Mouse (Mus musculus) MEL (cell line): ENCODE results near the gene Zfp60. TPM values are rescaled to one million over a fixed set of nuclear protein-coding genes. Genes with fewer than 3 reads are reported as not detected.

ENCODE experiments used
- DNase-seq: peaks from one replicate; pipeline ENCODE4 v3.0.0; 2011; ENCODE audit warnings: low read depth, low spot score
- H3K27ac ChIP-seq: 2 replicates; pipeline ENCODE4 v1.5.1; 2012; ENCODE audit warnings: low read depth, mild to moderate bottlenecking, control low read depth, low read length, moderate library complexity; ENCODE audit not compliant: control insufficient read depth
- H3K27me3 ChIP-seq, 2 experiments: fragments of 150-350 bp in 1 of 2; sonication (generic) in 1 of 2; 2 replicates each; pipeline ENCODE4 v1.6.1; 2012; ENCODE audit warnings: low read length in 2 of 2, mild to moderate bottlenecking in 2 of 2, improper control_type of control experiment in 1 of 2, moderate library complexity in 1 of 2; ENCODE audit not compliant: insufficient read depth in 2 of 2, control insufficient read depth in 1 of 2
- H3K36me3 ChIP-seq, 2 experiments: 2 replicates each; pipeline ENCODE4 v1.6.1; 2012 to 2014; ENCODE audit warnings: low read length in 2 of 2, improper control_type of control experiment in 1 of 2, inconsistent platforms in 1 of 2, mild to moderate bottlenecking in 1 of 2; ENCODE audit not compliant: insufficient read depth in 2 of 2, control insufficient read depth in 1 of 2
- H3K4me1 ChIP-seq, 2 experiments: fragments of 150-350 bp in 1 of 2; sonication (generic) in 1 of 2; 2 replicates each; pipeline ENCODE4 v1.6.1; 2012; ENCODE audit warnings: low read length in 2 of 2, improper control_type of control experiment in 1 of 2, mild to moderate bottlenecking in 1 of 2; ENCODE audit not compliant: insufficient read depth in 2 of 2, control insufficient read depth in 1 of 2
- H3K4me3 ChIP-seq, 2 experiments: fragments of 150-350 bp in 1 of 2; sonication (generic) in 1 of 2; 2 replicates each; pipeline ENCODE4 v1.5.1; 2012; ENCODE audit warnings: low read depth in 2 of 2, low read length in 2 of 2, mild to moderate bottlenecking in 2 of 2, moderate library complexity in 2 of 2, control low read depth in 1 of 2, improper control_type of control experiment in 1 of 2; ENCODE audit not compliant: control insufficient read depth in 1 of 2, insufficient read depth in 1 of 2
- H3K79me2 ChIP-seq: 2 replicates; pipeline ENCODE4 v1.6.1; 2012; ENCODE audit warnings: mild to moderate bottlenecking, low read length, moderate library complexity; ENCODE audit not compliant: control insufficient read depth, poor library complexity, insufficient read depth
- H3K9ac ChIP-seq: 2 replicates; pipeline ENCODE4 v1.6.1; 2012; ENCODE audit warnings: low read depth, mild to moderate bottlenecking, control low read depth, low read length, moderate library complexity; ENCODE audit not compliant: control insufficient read depth, poor library complexity, severe bottlenecking
- H3K9me3 ChIP-seq: fragments of 150-350 bp; sonication (generic); replicated peaks from 2 replicates; pipeline ENCODE4 v1.6.1; 2012; ENCODE audit warnings: mild to moderate bottlenecking, low read length, improper control_type of control experiment, moderate library complexity; ENCODE audit not compliant: insufficient read depth
- BHLHE40 ChIP-seq: IDR thresholded peaks from 2 replicates; pipeline ENCODE4 v1.6.1; 2012; ENCODE audit warnings: low read depth, mild to moderate bottlenecking, inconsistent platforms, low read length, improper control_type of control experiment, borderline replicate concordance
- CHD2 ChIP-seq: IDR thresholded peaks from 2 replicates; pipeline ENCODE4 v1.6.1; 2011; ENCODE audit warnings: low read length, improper control_type of control experiment
- CTCF ChIP-seq, 3 experiments: IDR thresholded peaks in 2 of 3; conservative IDR thresholded peaks in 1 of 3; 2 replicates each; pipeline ENCODE4 v1.5.1; 2011 to 2012; ENCODE audit warnings: low read length in 3 of 3, low read depth in 2 of 3, mild to moderate bottlenecking in 2 of 3, improper control_type of control experiment in 1 of 3, inconsistent platforms in 1 of 3, mixed read lengths in 1 of 3, moderate library complexity in 1 of 3; ENCODE audit not compliant: control insufficient read depth in 1 of 3, insufficient read depth in 1 of 3, poor library complexity in 1 of 3, severe bottlenecking in 1 of 3
- JUND ChIP-seq: IDR thresholded peaks from 2 replicates; pipeline ENCODE4 v1.6.1; 2011; ENCODE audit warnings: low read depth, mild to moderate bottlenecking, improper control_type of control experiment, low read length
- KAT2A ChIP-seq: conservative IDR thresholded peaks from 2 replicates; pipeline ENCODE4 v1.6.1; 2012; ENCODE audit warnings: low read depth, low read length, improper control_type of control experiment, inconsistent platforms
- MAFK ChIP-seq: IDR thresholded peaks from 2 replicates; pipeline ENCODE4 v1.6.1; 2011; ENCODE audit warnings: low read depth, mild to moderate bottlenecking, low read length, improper control_type of control experiment, borderline replicate concordance
- MAX ChIP-seq: IDR thresholded peaks from 2 replicates; pipeline ENCODE4 v1.6.1; 2011; ENCODE audit warnings: low read length, improper control_type of control experiment
- MAZ ChIP-seq: IDR thresholded peaks from 2 replicates; pipeline ENCODE4 v1.6.1; 2012; ENCODE audit warnings: low read depth, mild to moderate bottlenecking, inconsistent platforms, low read length, improper control_type of control experiment
- MEF2A ChIP-seq: IDR thresholded peaks from 2 replicates; pipeline ENCODE4 v1.6.1; 2014; ENCODE audit warnings: low read depth, mild to moderate bottlenecking, inconsistent platforms, low read length, improper control_type of control experiment; ENCODE audit not compliant: poor library complexity, insufficient replicate concordance, severe bottlenecking; ENCODE audit errors: extremely low read depth
- MXI1 ChIP-seq: IDR thresholded peaks from 2 replicates; pipeline ENCODE4 v1.6.1; 2011; ENCODE audit warnings: mild to moderate bottlenecking, low read depth, low read length, improper control_type of control experiment
- MYB ChIP-seq: IDR thresholded peaks from 2 replicates; pipeline ENCODE4 v1.6.1; 2011; ENCODE audit warnings: mild to moderate bottlenecking, low read depth, low read length, improper control_type of control experiment
- NELFE ChIP-seq: IDR thresholded peaks from 2 replicates; pipeline ENCODE4 v1.6.1; 2011; ENCODE audit warnings: low read depth, low read length, improper control_type of control experiment
- NRF1 ChIP-seq: IDR thresholded peaks from 2 replicates; pipeline ENCODE4 v1.6.1; 2014; ENCODE audit warnings: low read depth, mild to moderate bottlenecking, inconsistent platforms, low read length, improper control_type of control experiment, moderate library complexity; ENCODE audit not compliant: poor library complexity, insufficient read depth, severe bottlenecking
- RAD21 ChIP-seq: IDR thresholded peaks from 2 replicates; pipeline ENCODE4 v1.6.1; 2011; ENCODE audit warnings: mild to moderate bottlenecking, low read depth, low read length, improper control_type of control experiment
- RCOR1 ChIP-seq: IDR thresholded peaks from 2 replicates; pipeline ENCODE4 v1.6.1; 2012; ENCODE audit warnings: low read depth, mild to moderate bottlenecking, inconsistent platforms, low read length, improper control_type of control experiment
- SMC3 ChIP-seq: IDR thresholded peaks from 2 replicates; pipeline ENCODE4 v1.6.1; 2011; ENCODE audit warnings: low read depth, low read length, improper control_type of control experiment
- TBP ChIP-seq: IDR thresholded peaks from 2 replicates; pipeline ENCODE4 v1.8.0; 2011; ENCODE audit warnings: low read depth, low read length, improper control_type of control experiment
- USF1 ChIP-seq: IDR thresholded peaks from 2 replicates; pipeline ENCODE4 v1.6.1; 2014; ENCODE audit warnings: low read depth, mild to moderate bottlenecking, inconsistent platforms, low read length, improper control_type of control experiment, moderate library complexity
- USF2 ChIP-seq, 2 experiments: IDR thresholded peaks; 2 replicates each; pipeline ENCODE4 v1.6.1; 2011 to 2012; ENCODE audit warnings: improper control_type of control experiment in 2 of 2, low read length in 2 of 2, borderline replicate concordance in 1 of 2, inconsistent platforms in 1 of 2, low read depth in 1 of 2, mild to moderate bottlenecking in 1 of 2; ENCODE audit not compliant: insufficient read depth in 1 of 2
- polyA plus RNA-seq, 2 experiments: library from polyadenylated mRNA; stranded (reverse) in 1 of 2; unstranded in 1 of 2; fragments of >175 nt in 1 of 2; fragments of >200 nt in 1 of 2; gene quantifications; 2 replicates each; pipeline versions ENCODE4 v1.2.1 to v1.2.4; 2012; ENCODE audit warnings: low replicate concordance in 2 of 2, low read depth in 1 of 2; ENCODE audit not compliant: insufficient read length in 2 of 2, insufficient read depth in 1 of 2, missing spikeins in 1 of 2
- total RNA-seq: library from RNA; depleted of rRNA; stranded (reverse); fragments of 300-350 nt; gene quantifications from 2 replicates; pipeline ENCODE4 v1.2.3, GENCODE M21; 2012

Zfp60 gene
- total and polyA plus RNA-seq, 3 experiments, result 4.2 to 137 (median 6.7) TPM

DNA sequence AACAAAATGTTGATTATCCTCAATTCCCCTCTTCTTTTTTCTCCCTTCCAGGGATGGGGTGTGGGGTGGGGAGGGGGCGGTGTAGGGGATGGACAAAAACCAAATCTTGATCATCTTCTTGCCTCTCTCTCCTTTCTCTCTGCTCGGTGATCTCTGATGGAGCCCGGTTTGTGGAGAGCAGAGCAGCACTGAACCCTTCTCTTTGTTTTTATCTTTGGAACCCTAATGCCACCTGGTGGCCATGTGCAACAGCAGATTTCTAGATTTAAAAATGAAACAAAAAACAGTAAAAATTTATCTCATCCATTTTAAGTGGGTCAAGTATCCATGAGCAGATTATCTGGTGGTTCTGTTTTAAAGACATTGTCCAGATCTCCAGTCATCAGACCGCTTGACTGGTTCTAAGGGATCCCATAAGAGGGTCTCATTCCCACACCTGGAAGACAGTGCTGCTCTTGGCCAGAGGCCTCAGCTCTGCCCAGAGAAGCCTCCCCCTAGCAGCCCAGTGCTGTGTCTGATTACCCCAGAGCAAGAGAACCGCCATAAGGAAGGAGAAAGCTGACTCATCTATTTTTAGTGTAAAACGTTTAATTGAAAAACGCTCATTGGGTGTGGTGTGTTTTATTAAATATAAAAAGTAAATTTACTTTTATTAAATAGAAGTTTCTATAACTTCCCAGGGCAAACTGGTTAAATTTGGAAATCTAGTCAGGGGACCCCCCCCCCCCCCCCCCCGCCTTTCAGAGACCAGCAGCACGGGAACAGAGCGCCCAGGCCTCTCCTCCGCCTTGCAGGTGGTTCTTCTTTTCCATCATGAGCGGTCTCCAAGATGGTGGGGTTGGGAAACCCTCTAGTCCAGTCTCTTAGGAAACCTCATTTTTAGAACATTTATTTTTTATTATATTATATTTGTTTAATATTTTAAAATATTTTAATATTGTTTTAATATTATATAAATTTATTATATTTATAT is 5.3 kb upstream of the Zfp60 start (continued):
- TF ChIP-seq USF1, result no peak
- no peak for TF ChIP-seq KAT2A
- no peak for TF ChIP-seq MAZ
- TF ChIP-seq NRF1, result no peak
- TF ChIP-seq MAFK, result peak; percentile 89
- TF ChIP-seq CHD2, result no peak
- TF ChIP-seq MEF2A, result no peak
- TF ChIP-seq MYB, result no peak
- TF ChIP-seq RAD21, result peak; percentile 86
- TF ChIP-seq SMC3, result peak; percentile 84
- TF ChIP-seq MXI1, result no peak
- no peak for TF ChIP-seq USF2 (IDR thresholded peaks at IDR 0.05; ENCODE audit: borderline replicate concordance in 1 of 2, insufficient read depth in 1 of 2, low read depth in 1 of 2, low read length in 2 of 2)
- no peak for TF ChIP-seq JUND
- TF ChIP-seq BHLHE40, result 0 out of 2 replicates have a peak, but pooled peaks have one; percentile 7
- TF ChIP-seq TBP, result no peak
- peak; percentile 38 to 85 (median 49); a peak in 5 of 6 replicates for TF ChIP-seq CTCF (IDR thresholded peaks at IDR 0.05 in 2 of 3, conservative IDR thresholded peaks at IDR 0.05 in 1 of 3; ENCODE audit: control insufficient read depth in 1 of 3, insufficient read depth in 1 of 3, low read depth in 2 of 3, low read length in 3 of 3, poor library complexity in 1 of 3, severe bottlenecking in 1 of 3)
- TF ChIP-seq NELFE, result no peak

DNA sequence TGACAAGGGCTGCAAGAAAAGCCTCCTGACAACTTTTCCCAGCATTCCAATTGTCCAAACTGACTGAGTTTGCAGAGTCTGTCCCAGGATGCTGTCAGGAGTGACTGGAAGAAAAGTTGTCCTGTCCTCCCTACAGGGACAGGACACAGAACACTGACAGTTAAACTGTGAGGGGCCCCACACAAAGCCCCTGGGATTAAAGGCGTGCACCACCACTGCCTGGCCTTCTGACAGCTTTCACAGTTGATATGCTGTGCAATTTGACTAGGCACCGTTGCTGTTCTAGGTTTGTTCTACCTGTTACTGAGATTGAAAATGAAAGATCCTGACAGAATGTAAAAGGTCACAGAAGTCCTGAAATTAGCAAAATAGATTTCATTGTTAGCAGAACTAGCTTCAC is 3.7 kb upstream of the Zfp60 start:
- Histone ChIP-seq H3K36me3 (peaks cover 0 to 4% of the 10 kb centered on the region in 2 experiments; a peak in 2 of 4 replicates), H3K9ac (no peak overlapping the region), H3K79me2 (peaks cover 3% of the 10 kb centered on the region), H3K4me3 (no peak overlapping the region), H3K9me3 (no peaks in the 10 kb centered on the region), H3K27me3 (no peaks in the 10 kb centered on the region), H3K4me1 (peaks cover 0 to 6% of the 10 kb centered on the region in 2 experiments; a peak in 2 of 4 replicates), H3K27ac (no peak overlapping the region)
- no peak for DNase-seq
- TF ChIP-seq MAX, result no peak
- no peak for TF ChIP-seq RCOR1
- TF ChIP-seq, all 39 proteins: peak for 0
